Mouse (Mus musculus): ENCODE results near the gene Slc26a1. TPM values are rescaled to one million over a fixed set of nuclear protein-coding genes. Genes with fewer than 3 reads are reported as not detected.

Slc26a1 gene
- polyA plus RNA-seq, 1 experiment: not detected

GRCm38 (mm10) chr5:108659698-108660631, 15.4 kb downstream of the Slc26a1 start, which contains the start of gene Idua:
Gene Idua, plus strand, starts transcription at chr5:108660331.
- Histone ChIP-seq H3K4me3 (ENCODE audit: insufficient read depth, low read length) (peak within 1 kb of the TSS; percentile 89), H3K27ac (ENCODE audit: insufficient read depth, low read depth, low read length) (no peak within 1 kb of the TSS), H3K4me1 (ENCODE audit: control insufficient read depth, insufficient read depth, low read length) (peaks cover 10% of the 10 kb centered on the region)
- TF ChIP-seq POLR2A (IDR thresholded peaks at IDR 0.05; ENCODE audit: borderline replicate concordance, low read depth, low read length): no peak
- TF ChIP-seq CTCF (IDR thresholded peaks at IDR 0.05; ENCODE audit: low read depth, low read length): no peak

- H3K27ac ChIP-seq (ENCODE audit: insufficient read depth, low read depth, low read length): no peak overlapping the region
- TF ChIP-seq CTCF (IDR thresholded peaks at IDR 0.05; ENCODE audit: low read depth, low read length) (no peak), POLR2A (IDR thresholded peaks at IDR 0.05; ENCODE audit: borderline replicate concordance, low read depth, low read length) (no peak)
- H3K4me1 ChIP-seq (ENCODE audit: control insufficient read depth, insufficient read depth, low read length): peaks cover 10% of the 10 kb centered on the region
- no peak overlapping the region for H3K4me3 ChIP-seq (ENCODE audit: insufficient read depth, low read length)
Observed at GRCm38 (mm10) chr5:108658611-108659010, 16.8 kb downstream of the Slc26a1 start.

- Histone ChIP-seq H3K4me3 (ENCODE audit: insufficient read depth, low read length) (no peak overlapping the region), H3K27ac (ENCODE audit: insufficient read depth, low read depth, low read length) (no peak overlapping the region)
- no peak for TF ChIP-seq CTCF (IDR thresholded peaks at IDR 0.05; ENCODE audit: low read depth, low read length)
Observed at GRCm38 (mm10) chr5:108657406-108657805, 18.0 kb downstream of the Slc26a1 start.

GRCm38 (mm10) chr5:108655891-108656650, 19.3 kb downstream of the Slc26a1 start:
- Histone ChIP-seq H3K27ac (ENCODE audit: insufficient read depth, low read depth, low read length) (no peak overlapping the region), H3K4me3 (ENCODE audit: insufficient read depth, low read length) (no peak overlapping the region), H3K4me1 (ENCODE audit: control insufficient read depth, insufficient read depth, low read length) (peaks cover 10% of the 10 kb centered on the region)
- TF ChIP-seq CTCF (IDR thresholded peaks at IDR 0.05; ENCODE audit: low read depth, low read length) (no peak), POLR2A (IDR thresholded peaks at IDR 0.05; ENCODE audit: borderline replicate concordance, low read depth, low read length) (no peak)

More at GRCm38 (mm10) chr5:108657406-108657805, 18.0 kb downstream of the Slc26a1 start:
- peaks cover 10% of the 10 kb centered on the region for H3K4me1 ChIP-seq (ENCODE audit: control insufficient read depth, insufficient read depth, low read length)

GRCm38 (mm10) chr5:108655381-108655780, 20.0 kb downstream of the Slc26a1 start:
- no peak for TF ChIP-seq POLR2A (IDR thresholded peaks at IDR 0.05; ENCODE audit: borderline replicate concordance, low read depth, low read length)
- TF ChIP-seq CTCF (IDR thresholded peaks at IDR 0.05; ENCODE audit: low read depth, low read length): no peak
- peaks cover 6% of the 10 kb centered on the region; the same call in 1 of the 2 replicates for H3K4me1 ChIP-seq (ENCODE audit: control insufficient read depth, insufficient read depth, low read length)

GRCm38 (mm10) chr5:108654444-108654990, 20.9 kb downstream of the Slc26a1 start:
- Histone ChIP-seq H3K4me3 (ENCODE audit: insufficient read depth, low read length) (no peak overlapping the region), H3K4me1 (ENCODE audit: control insufficient read depth, insufficient read depth, low read length) (peaks cover 3% of the 10 kb centered on the region; the same call in 1 of the 2 replicates), H3K27ac (ENCODE audit: insufficient read depth, low read depth, low read length) (no peak overlapping the region)
- no peak for TF ChIP-seq POLR2A (IDR thresholded peaks at IDR 0.05; ENCODE audit: borderline replicate concordance, low read depth, low read length)

More at GRCm38 (mm10) chr5:108655381-108655780, 20.0 kb downstream of the Slc26a1 start:
- Histone ChIP-seq H3K27ac (ENCODE audit: insufficient read depth, low read depth, low read length) (no peak overlapping the region), H3K4me3 (ENCODE audit: insufficient read depth, low read length) (no peak overlapping the region)

GRCm38 (mm10) chr5:108653341-108653740, 22.0 kb downstream of the Slc26a1 start:
- Histone ChIP-seq H3K27ac (ENCODE audit: insufficient read depth, low read depth, low read length) (no peak overlapping the region), H3K4me1 (ENCODE audit: control insufficient read depth, insufficient read depth, low read length) (no peaks in the 10 kb centered on the region), H3K4me3 (ENCODE audit: insufficient read depth, low read length) (no peak overlapping the region)
- TF ChIP-seq CTCF (IDR thresholded peaks at IDR 0.05; ENCODE audit: low read depth, low read length) (no peak), POLR2A (IDR thresholded peaks at IDR 0.05; ENCODE audit: borderline replicate concordance, low read depth, low read length) (no peak)

GRCm38 (mm10) chr5:108651823-108652222, 23.5 kb downstream of the Slc26a1 start:
- H3K27ac ChIP-seq (ENCODE audit: insufficient read depth, low read depth, low read length): no peak overlapping the region
- TF ChIP-seq POLR2A (IDR thresholded peaks at IDR 0.05; ENCODE audit: borderline replicate concordance, low read depth, low read length) (no peak), CTCF (IDR thresholded peaks at IDR 0.05; ENCODE audit: low read depth, low read length) (peak; percentile 35)
- no peaks in the 10 kb centered on the region for H3K4me1 ChIP-seq (ENCODE audit: control insufficient read depth, insufficient read depth, low read length)
- H3K4me3 ChIP-seq (ENCODE audit: insufficient read depth, low read length): no peak overlapping the region

- Histone ChIP-seq H3K4me1 (ENCODE audit: control insufficient read depth, insufficient read depth, low read length) (no peaks in the 10 kb centered on the region), H3K27ac (ENCODE audit: insufficient read depth, low read depth, low read length) (no peak overlapping the region), H3K4me3 (ENCODE audit: insufficient read depth, low read length) (no peak overlapping the region)
- TF ChIP-seq CTCF (IDR thresholded peaks at IDR 0.05; ENCODE audit: low read depth, low read length): no peak
- TF ChIP-seq POLR2A (IDR thresholded peaks at IDR 0.05; ENCODE audit: borderline replicate concordance, low read depth, low read length): no peak
Observed at GRCm38 (mm10) chr5:108651136-108651720, 24.1 kb downstream of the Slc26a1 start.
